Mouse (Mus musculus) liver, embryonic 14.5 days (tissue): ENCODE measurements around the gene Cyp2u1.

Experiments used
- CTCF ChIP-seq: IDR thresholded peaks from 2 replicates; pipeline ENCODE4 v1.5.1; 2016; ENCODE audit warnings: antibody characterized with exemption, low read depth, control low read depth
- EP300 ChIP-seq: IDR thresholded peaks from 2 replicates; pipeline ENCODE4 v1.6.1; 2016; ENCODE audit warnings: antibody characterized with exemption, low read depth

GRCm38 (mm10) chr3:131247447-131247846 lies 55.6 kb downstream of the Cyp2u1 start:
- TF ChIP-seq EP300 (no peak), CTCF (no peak; the same call in 1 of the 2 replicates)
